Mouse (Mus musculus) embryonic fibroblast, embryonic 13.5 days (primary cell): ENCODE measurements at regions not wholly inside any gene's neighbourhood (a gene's known extent, or its start where the extent isn't known, plus 50 kb on each side); places are given as distances from the start of the nearest gene placed in this dataset.

ENCODE experiments used
- CTCF ChIP-seq: IDR thresholded peaks from 2 replicates; pipeline ENCODE4 v1.5.1; 2011; ENCODE audit warnings: mild to moderate bottlenecking, control low read depth, low read length, moderate library complexity, borderline replicate concordance; ENCODE audit not compliant: insufficient read depth
- POLR2A ChIP-seq: IDR thresholded peaks from 2 replicates; pipeline ENCODE4 v1.6.1; 2011; ENCODE audit warnings: low read depth, mild to moderate bottlenecking, control low read depth, low read length, moderate library complexity

DNA sequence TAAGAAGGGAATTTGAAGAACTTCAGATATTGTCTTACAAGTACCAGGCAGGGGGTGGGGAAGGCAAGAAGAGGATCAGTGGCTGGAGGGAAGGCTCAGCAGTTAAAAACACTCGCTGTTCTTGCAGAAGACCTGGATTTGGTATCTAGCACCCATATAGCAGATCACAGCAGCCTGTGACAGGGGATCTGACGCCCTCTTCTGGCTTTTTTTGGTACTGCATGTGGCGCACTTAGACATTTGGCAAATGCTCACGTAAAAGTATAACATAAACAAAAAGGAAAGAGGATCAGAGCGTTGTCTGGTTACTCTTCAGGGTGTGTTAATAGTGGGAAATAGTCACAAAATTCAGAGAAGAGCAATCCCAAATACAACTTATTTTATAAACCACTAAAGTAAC, 213.1 kb upstream of the 4930535I16Rik start:
- TF ChIP-seq POLR2A (no peak), CTCF (no peak)
